18 mouse cellular contexts compared by ENCODE assay signal in the genomic region with DNA sequence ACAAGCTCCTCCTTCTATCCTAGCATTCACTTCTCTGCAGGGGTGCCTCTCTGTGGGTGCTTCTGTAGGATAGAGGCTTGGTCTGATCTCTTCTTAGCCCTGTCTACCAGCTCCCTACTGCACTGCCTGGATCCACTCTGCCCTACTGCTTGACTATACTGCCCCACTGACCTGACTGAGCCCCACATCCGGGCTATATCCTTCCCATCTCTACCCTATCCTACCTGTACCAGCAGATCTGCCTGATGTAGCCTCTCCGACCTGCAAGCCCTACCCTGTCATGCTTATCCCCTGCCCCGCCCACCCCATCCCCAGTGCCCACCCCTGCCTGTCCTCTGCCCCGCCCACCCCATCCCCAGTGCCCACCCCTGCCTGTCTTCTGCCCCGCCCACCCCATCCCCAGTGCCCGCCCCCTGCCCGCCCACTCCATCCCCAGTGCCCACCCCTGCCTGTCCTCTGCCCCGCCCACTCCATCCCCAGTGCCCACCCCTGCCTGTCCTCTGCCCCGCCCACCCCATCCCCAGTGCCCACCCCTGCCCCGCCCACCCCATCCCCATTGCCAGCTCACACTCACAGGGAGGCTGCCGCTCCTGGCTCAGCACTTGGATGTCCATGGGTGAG. TPM values are rescaled to one million over a fixed set of nuclear protein-coding genes. Genes with fewer than 3 reads are reported as not detected.
DNase-seq lines count a peak whose midpoint lies in the region; ATAC-seq and TF ChIP-seq lines count a peak whose summit lies in the region.
"Had no signal": no experiment of that assay in that cellular context is flagged by ENCODE, and none has a peak within 500 bp of the region (broad histone marks: within the 10 kb centered on the region; RNA-seq: fewer than 3 reads in every experiment).

No protein-coding gene starts in this region.

- H3K4me2 ChIP-seq in embryonic facial prominence, embryonic 12.5 days (replicated peaks) = no peak overlapping the region
- no peak overlapping the region for H3K4me2 ChIP-seq in kidney, embryonic 16.5 days (replicated peaks; ENCODE audit: low read depth, low read length)
- H3K4me2 ChIP-seq: forebrain, embryonic 12.5 days; heart, embryonic 12.5 days had no signal

- H3K27me3 ChIP-seq in embryonic facial prominence, embryonic 12.5 days = no peaks in the 10 kb centered on the region
- no peaks in the 10 kb centered on the region for H3K27me3 ChIP-seq in embryonic facial prominence, embryonic 10.5 days (replicated peaks; ENCODE audit: low read depth, poor library complexity, severe bottlenecking)
- H3K27me3 ChIP-seq in kidney, embryonic 16.5 days (ENCODE audit: insufficient read depth, low read length) = no peaks in the 10 kb centered on the region
- no peaks in the 10 kb centered on the region for H3K27me3 ChIP-seq in testis, adult 2 months (ENCODE audit: control insufficient read depth, insufficient read depth, low read length)
- H3K27me3 ChIP-seq: forebrain, embryonic 12.5 days; heart, embryonic 12.5 days had no signal

- H3K4me3 ChIP-seq in embryonic facial prominence, embryonic 12.5 days = no peak overlapping the region
- no peak overlapping the region for H3K4me3 ChIP-seq in embryonic facial prominence, embryonic 10.5 days
- no peak overlapping the region for H3K4me3 ChIP-seq in kidney, embryonic 16.5 days (ENCODE audit: low read length)
- peak overlapping the region; percentile 75 for H3K4me3 ChIP-seq in testis, adult 2 months (ENCODE audit: control insufficient read depth, low read depth, low read length)
- H3K4me3 ChIP-seq: forebrain, embryonic 12.5 days; heart, embryonic 12.5 days; left cerebral cortex, adult 2 months had no signal

- no peak for TF ChIP-seq POLR2A in testis, adult 2 months (IDR thresholded peaks at IDR 0.05; ENCODE audit: control insufficient read depth, low read depth, low read length)

- peaks cover 5% of the 10 kb centered on the region for H3K4me1 ChIP-seq in embryonic facial prominence, embryonic 12.5 days
- peaks cover 19% of the 10 kb centered on the region for H3K4me1 ChIP-seq in embryonic facial prominence, embryonic 10.5 days
- H3K4me1 ChIP-seq in kidney, embryonic 16.5 days (ENCODE audit: insufficient read depth, low read length) = peaks cover 15% of the 10 kb centered on the region
- peaks cover 11% of the 10 kb centered on the region for H3K4me1 ChIP-seq in testis, adult 2 months (ENCODE audit: control insufficient read depth, insufficient read depth, low read length)
- H3K4me1 ChIP-seq: forebrain, embryonic 12.5 days had no signal

- no peak; the same call in 1 of the 2 replicates for ATAC-seq in embryonic facial prominence, embryonic 12.5 days (ENCODE audit: insufficient number of reproducible peaks, insufficient read depth, low FRiP score, low TSS enrichment)
- peak; percentile 46; the same call in 1 of the 2 replicates for ATAC-seq in kidney, embryonic 16.5 days (ENCODE audit: low FRiP score, low TSS enrichment)
- ATAC-seq in megakaryocyte-erythroid progenitor cell, adult 5-6 weeks (replicated peaks; ENCODE audit: low FRiP score, low TSS enrichment, poor library complexity, severe bottlenecking) = no peak
- ATAC-seq: midbrain, embryonic 16.5 days had no signal

- no peak for DNase-seq in embryonic facial prominence, embryonic 10.5 days (ENCODE audit: low spot score)
- DNase-seq in kidney, adult 18-20 months = no peak
- no peak for DNase-seq in testis, postnatal 14 days (ENCODE audit: low spot score)
- DNase-seq in left cerebral cortex, adult 11 months (ENCODE audit: low spot score) = no peak
- DNase-seq: cerebellum, adult 18-20 months; cerebellum, postnatal 25 days; heart, adult 11 months; left cerebral cortex, postnatal 4 days; right cerebral cortex, postnatal 4 days; thymus, postnatal 25 days had no signal

- 0 out of 2 replicates have a peak overlapping the region, but pooled peaks have one; percentile 6 for H3K27ac ChIP-seq in embryonic facial prominence, embryonic 12.5 days
- no peak overlapping the region for H3K27ac ChIP-seq in embryonic facial prominence, embryonic 10.5 days (replicated peaks)
- H3K27ac ChIP-seq in kidney, embryonic 16.5 days (ENCODE audit: low read length) = peak overlapping the region; percentile 57; the same call in 1 of the 2 replicates
- H3K27ac ChIP-seq in testis, adult 2 months (ENCODE audit: control insufficient read depth, insufficient read depth, low read depth, low read length) = no peak overlapping the region
- H3K27ac ChIP-seq: forebrain, embryonic 12.5 days; left cerebral cortex, adult 2 months had no signal

- no peak overlapping the region for H3K9ac ChIP-seq in embryonic facial prominence, embryonic 12.5 days
- no peak overlapping the region for H3K9ac ChIP-seq in kidney, embryonic 16.5 days (replicated peaks; ENCODE audit: low read length)
- H3K9ac ChIP-seq: forebrain, embryonic 12.5 days; heart, embryonic 12.5 days had no signal

- no peak for TF ChIP-seq CTCF in testis, adult 2 months (IDR thresholded peaks at IDR 0.05; ENCODE audit: control insufficient read depth, insufficient read depth, insufficient replicate concordance, low read depth, low read length)

- H3K36me3 ChIP-seq in embryonic facial prominence, embryonic 12.5 days = peaks cover 80% of the 10 kb centered on the region
- peaks cover 98% of the 10 kb centered on the region for H3K36me3 ChIP-seq in embryonic facial prominence, embryonic 10.5 days (replicated peaks)
- H3K36me3 ChIP-seq in kidney, embryonic 16.5 days (ENCODE audit: insufficient read depth, low read length) = peaks cover 36% of the 10 kb centered on the region
- H3K36me3 ChIP-seq in testis, adult 2 months (ENCODE audit: control insufficient read depth, insufficient read depth, low read length) = no peaks in the 10 kb centered on the region

- peaks cover 9% of the 10 kb centered on the region for H3K9me3 ChIP-seq in embryonic facial prominence, embryonic 12.5 days
- H3K9me3 ChIP-seq in embryonic facial prominence, embryonic 10.5 days = peaks cover 8% of the 10 kb centered on the region; the same call in 1 of the 2 replicates
- peaks cover 10% of the 10 kb centered on the region for H3K9me3 ChIP-seq in kidney, embryonic 16.5 days (ENCODE audit: low read length)

- WGBS in embryonic facial prominence, embryonic 12.5 days = 69% methylated on average over 9 of the region's 11 CpGs
- WGBS in embryonic facial prominence, embryonic 10.5 days = 46% methylated on average over 9 of the region's 11 CpGs
- 56% methylated on average over 5 of the region's 11 CpGs for WGBS in kidney, embryonic 16.5 days

RNA-seq across cellular contexts. Expression of a gene that starts 37.4 kb away (rescaled TPM):
- polyA plus RNA-seq in embryonic facial prominence, embryonic 12.5 days (2016; fragmentation: Nextera tagmentation; extraction: Ambion mirVana) = 7.1 and 7.9 TPM in 2 replicates
- 5.5 and 5.6 TPM in 2 replicates for polyA plus RNA-seq in embryonic facial prominence, embryonic 10.5 days (2016; fragmentation: Nextera tagmentation; extraction: Ambion mirVana)
- polyA plus RNA-seq in kidney, embryonic 16.5 days (2015; fragmentation: Nextera tagmentation; extraction: Ambion mirVana) = 7.0 TPM in 2 replicates
- polyA plus RNA-seq in testis, adult 2 months (2012; rRNA removed) = 24.9 and 25.3 TPM in 2 replicates
- total RNA-seq in megakaryocyte-erythroid progenitor cell, adult 5-6 weeks (2014; fragmentation: Nextera tagmentation) = 7.9 and 10.2 TPM in 2 replicates
- total RNA-seq in megakaryocyte-erythroid progenitor cell, adult 5-6 weeks (2017) = 4.3 and 5.4 TPM in 2 replicates

RNA-seq across cellular contexts. Expression of a gene that starts 59.2 kb away (rescaled TPM):
- 42.0 and 44.7 TPM in 2 replicates for polyA plus RNA-seq in embryonic facial prominence, embryonic 12.5 days (2016; fragmentation: Nextera tagmentation; extraction: Ambion mirVana)
- 46.4 and 46.5 TPM in 2 replicates for polyA plus RNA-seq in embryonic facial prominence, embryonic 10.5 days (2016; fragmentation: Nextera tagmentation; extraction: Ambion mirVana)
- 46.1 and 46.4 TPM in 2 replicates for polyA plus RNA-seq in kidney, embryonic 16.5 days (2015; fragmentation: Nextera tagmentation; extraction: Ambion mirVana)
- 319 and 328 TPM in 2 replicates for polyA plus RNA-seq in testis, adult 2 months (2012; rRNA removed)
- total RNA-seq in megakaryocyte-erythroid progenitor cell, adult 5-6 weeks (2014; fragmentation: Nextera tagmentation) = 24.0 and 24.9 TPM in 2 replicates
- 3.2 and 9.0 TPM in 2 replicates for total RNA-seq in megakaryocyte-erythroid progenitor cell, adult 5-6 weeks (2017)

Comparison
In these comparisons a context has a peak if more than half of its experiments do, and no peak if none do; other contexts are left out.
1. H3K27ac ChIP-seq: peak in embryonic facial prominence, embryonic 12.5 days (single experiment) and kidney, embryonic 16.5 days (single experiment); none in embryonic facial prominence, embryonic 10.5 days (single experiment) and testis, adult 2 months (single experiment).